Mouse (Mus musculus) left cerebral cortex, adult 18-20 months (tissue): ENCODE data around the gene Prrt2. TPM values are rescaled to one million over a fixed set of nuclear protein-coding genes. Genes with fewer than 3 reads are reported as not detected.

Source experiments
- DNase-seq, 2 experiments: peaks; one replicate each; pipeline ENCODE4 v3.0.0; 2021 to 2022; ENCODE audit warnings: low spot score in 2 of 2, mixed read lengths in 1 of 2
- long read RNA-seq, 2 experiments: library from polyadenylated mRNA; stranded (forward); transcript quantifications; one replicate each; pipeline ENCODE4 v2.0.0; 2021
- total RNA-seq, 2 experiments: library from RNA; stranded (reverse); gene quantifications; 2 replicates each; pipeline ENCODE4 v1.2.3; 2021

Prrt2 gene
- total RNA-seq: 100 to 1,000 TPM; 202 to 211 TPM
- long read RNA-seq, experiment 1, transcript Prrt2-201 (4 exons, 2,501 nt): major isoform, 88 of 144 reads
- long read RNA-seq, experiment 1, partial matches to known transcripts: 42 of 144 reads
- long read RNA-seq, experiment 1, other reads (novel, unspliced or antisense): 14 of 144 reads
- long read RNA-seq, experiment 2, transcript Prrt2-201 (4 exons, 2,501 nt): major isoform, 39 of 96 reads
- long read RNA-seq, experiment 2, partial matches to known transcripts: 39 of 96 reads
- long read RNA-seq, experiment 2, other reads (novel, unspliced or antisense): 18 of 96 reads

DNA sequence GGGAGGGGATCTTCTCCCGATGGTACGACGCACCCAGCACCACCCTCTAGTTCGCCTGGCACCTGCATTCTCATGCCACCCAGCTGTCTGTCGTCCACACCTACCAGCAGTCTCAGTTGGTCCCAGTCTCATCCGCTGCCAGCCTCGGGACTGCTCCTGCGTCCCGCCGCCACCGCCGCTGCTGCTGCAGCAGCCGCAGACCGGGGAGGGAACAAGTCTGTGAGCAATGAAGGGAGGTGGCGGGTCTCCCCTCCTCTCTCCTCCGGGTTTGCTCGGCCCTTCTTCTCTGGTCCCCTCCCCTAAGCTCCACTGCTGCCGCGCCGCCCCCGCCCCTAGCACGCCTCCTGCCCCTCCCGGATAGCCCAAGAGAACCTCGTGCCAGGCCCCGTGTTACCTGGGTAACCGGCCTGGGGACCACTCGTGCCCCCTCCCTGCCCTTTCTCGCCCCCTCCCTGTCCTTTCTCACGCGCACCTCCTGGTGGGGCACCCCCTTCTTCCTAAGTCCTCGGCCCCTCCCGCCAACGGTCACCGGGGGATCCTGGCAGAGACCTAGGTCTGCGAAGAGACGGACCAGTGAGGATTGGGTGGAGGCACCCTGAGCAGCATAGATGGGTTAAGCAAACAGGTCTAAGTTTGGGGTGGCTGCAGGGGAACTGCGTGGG is at the start of gene Prrt2, which contains the start of gene Gm42742:
Gene Prrt2, minus strand, starts transcription at position 311 of the 662 bp plus-strand sequence.
Gene Gm42742, minus strand, starts transcription at position 197 of the 662 bp plus-strand sequence.
- DNase-seq: peak; percentile 63 to 72

DNA sequence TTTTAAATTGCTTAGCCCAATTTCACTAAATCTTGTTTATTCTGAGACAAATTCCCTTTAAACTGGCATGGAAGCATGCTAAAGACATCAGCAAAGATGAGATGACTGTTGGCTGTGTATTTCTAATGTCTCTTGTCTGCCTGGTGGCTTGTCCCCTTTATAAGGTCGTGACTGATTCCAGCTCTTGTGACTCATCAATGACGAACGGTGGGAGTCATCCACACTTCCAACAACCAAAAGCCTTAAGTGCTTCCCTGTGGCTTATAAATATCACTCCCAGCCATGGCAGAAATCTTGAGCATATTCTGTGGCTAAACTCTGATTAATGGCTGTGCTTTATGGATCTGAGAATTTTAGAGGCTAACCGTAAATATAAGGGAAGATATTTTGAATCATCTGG is 45.3 kb upstream of the Prrt2 start:
- DNase-seq: no peak

DNA sequence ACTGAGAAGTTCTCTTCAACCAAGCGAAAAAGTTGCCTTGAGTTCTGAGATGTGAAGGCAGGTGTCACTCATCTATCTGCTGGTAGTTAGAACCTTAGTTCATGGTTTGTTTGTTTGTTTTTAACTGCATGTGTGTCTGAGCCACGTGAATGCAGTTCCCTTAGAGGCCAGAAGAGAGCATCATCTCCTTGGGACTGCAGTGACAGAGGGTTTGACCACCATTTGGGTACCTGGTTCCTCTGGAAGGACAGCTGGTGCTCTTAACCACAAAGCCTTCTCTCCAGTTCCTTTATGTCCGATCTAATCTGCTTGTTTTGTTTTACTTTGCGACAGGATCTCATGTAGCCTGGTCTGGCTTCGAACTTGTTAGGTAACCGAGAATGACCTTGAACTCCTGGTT is 44.5 kb upstream of the Prrt2 start:
- no peak for DNase-seq

DNA sequence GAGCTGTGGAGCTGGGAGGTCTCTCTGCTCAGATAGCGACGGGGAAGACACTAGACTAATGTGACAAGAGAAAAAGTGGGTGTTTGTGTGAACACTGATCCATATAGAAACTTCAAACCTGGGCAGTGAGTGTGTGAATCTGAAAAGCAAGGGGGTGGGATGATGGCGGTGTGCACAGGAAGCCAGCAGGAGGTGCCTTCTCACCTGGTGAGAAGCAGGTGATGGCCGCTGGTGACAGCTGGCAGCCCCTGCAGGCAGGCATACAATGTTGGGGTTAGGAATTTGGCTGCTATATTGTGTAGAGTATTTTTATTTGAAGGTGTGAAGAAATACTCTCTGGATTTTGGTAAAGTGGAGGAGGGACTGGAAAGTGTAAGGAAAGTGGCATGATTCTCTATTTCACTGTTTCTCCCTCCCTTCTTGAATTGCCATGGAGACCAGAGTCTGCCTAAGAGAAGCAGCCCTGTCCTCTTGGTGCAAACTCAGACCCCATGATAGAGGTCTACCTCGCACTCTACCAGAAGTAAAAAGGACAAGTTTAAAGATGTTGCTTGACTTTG is 34.1 kb upstream of the Prrt2 start:
- DNase-seq: peak; percentile 3 to 5

DNA sequence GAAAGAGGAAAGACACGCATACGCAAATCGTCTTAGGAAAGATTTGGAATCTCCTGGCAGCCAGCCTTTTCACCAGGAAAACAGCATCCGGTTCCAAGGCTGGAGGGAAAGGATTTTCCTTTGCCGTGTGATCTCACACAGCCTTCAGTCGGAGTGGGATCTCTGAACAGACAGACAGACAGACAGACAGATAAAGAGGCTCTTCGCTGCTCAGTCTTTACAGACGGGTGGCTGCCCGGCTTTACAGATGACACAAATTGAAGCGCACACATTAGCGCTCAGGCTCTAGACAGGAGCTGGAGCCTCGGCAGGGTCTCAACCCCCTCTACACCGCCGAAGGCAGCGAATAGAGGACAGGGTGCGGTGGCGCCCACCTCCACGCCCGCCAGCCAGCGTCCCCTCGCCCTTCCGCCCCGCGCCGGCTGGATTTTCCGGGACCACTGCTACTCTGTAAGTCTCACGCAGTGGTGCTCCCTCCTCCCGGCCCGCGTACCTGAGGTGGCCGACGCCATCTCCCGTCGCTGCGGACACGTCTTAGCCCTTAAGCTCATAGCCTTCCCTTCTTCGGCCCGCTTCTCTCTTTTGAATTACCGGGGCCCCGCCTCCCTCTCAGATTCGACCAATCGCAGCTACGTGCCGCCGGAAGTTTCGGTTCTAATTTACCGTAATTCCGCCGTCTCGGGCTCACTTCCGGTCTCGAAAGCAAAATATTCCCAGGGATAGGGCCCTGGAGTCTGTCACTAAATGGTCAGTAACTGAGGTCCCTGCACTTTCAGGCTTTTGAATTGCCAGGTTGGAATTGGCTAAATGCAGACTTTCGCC is 21.1 kb upstream of the Prrt2 start, which contains the start of gene Kif22:
Gene Kif22, minus strand, starts transcription at position 621 of the 822 bp plus-strand sequence.
- peak; percentile 86 to 91 for DNase-seq

DNA sequence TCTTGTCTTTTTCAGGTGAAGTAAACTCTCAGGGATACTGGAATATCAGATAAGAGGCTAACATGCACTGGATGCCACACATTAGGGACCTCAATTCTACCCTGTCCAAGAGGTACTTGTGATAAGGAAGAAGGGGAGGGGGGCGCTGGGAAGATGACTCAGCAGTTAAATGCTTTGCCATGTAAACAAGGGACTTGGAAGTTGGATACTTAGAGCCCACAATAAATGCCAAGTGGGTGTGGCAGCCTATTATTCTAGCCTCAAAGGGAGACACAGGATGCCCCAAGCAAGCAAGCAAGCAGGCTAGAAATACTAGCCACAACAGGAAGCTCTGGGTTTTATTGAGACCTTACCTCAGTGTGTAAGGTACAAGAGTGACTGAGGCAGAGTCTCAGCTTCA is 10.2 kb upstream of the Prrt2 start:
- no peak for DNase-seq

DNA sequence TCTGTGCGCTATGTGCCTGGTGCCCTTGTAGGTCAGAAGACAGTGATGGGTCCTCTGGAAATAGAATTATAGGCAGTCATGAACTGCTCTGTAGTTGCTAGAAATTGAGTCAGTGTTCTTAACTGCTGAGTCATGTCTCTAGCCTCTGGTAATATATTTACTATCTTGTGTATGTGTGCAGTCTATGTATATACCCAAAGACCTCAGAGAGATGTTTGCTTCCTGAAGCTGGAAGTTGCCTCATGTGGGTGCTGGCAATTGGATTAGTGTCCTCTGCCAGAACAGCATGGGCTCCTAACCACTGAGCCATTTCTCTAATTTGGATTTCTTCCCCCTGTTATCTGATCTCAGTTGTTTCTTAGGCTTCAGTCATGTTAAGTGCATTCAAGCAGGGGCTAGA is 9.2 kb upstream of the Prrt2 start:
- no peak for DNase-seq

DNA sequence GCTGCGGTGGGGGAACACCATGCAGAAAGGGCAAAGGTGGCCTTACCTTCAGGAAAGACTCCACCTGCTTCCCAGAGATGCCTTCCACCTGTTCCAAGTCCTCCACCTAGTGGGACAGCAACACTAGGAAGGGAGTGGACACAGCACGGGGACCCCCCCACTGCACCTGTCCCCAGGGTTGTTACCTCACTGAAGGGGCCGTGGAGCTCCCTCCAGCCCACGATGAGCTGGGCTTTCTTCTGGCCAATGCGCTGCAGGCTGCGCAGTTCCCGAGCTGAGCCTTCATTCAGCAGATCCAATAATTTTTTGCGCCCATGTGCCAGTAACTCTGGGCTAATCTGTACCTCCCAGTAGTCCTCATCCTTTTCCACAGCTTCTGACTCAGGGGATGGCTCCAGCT is 6.9 kb upstream of the Prrt2 start:
- DNase-seq: peak in 1 of 2 experiments; percentile 24

DNA sequence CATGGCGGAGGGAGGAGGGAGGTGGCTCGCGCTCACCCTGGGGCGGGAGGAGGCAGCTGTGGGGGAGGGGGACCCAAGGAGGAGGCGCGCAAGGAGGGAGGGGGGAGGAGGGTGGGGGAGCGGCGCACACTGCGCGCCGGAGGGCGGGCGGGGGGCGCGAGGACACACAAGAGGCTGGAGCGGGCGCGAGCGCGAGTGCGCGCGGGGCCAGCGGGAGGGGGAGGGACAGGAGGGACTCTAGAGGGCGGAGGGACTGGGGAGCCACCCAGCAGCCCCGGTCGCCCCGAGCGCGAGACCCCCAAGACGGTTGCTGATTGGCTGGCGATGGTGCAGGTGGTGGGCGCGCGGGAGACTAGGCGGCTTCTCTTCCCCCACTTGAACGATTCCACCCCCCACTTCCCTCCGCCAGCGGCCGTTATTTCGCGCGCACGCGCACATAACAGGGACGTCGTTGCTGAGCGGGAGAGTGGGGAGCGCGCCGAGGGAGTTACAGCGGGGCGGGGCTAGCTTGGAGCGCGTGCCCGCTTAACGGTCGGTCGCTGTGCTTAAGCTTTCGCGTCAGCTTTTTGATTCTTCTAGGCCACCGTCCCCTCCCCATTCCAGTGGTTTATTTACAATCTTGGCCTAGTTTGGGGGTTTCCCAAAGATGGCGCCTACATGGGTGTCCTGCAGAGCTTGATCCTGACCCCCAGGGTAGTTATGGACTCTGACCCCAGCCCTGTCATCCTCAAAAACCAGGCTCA is 6.1 kb upstream of the Prrt2 start, which contains the start of gene Maz:
Gene Maz, minus strand, starts transcription at position 54 of the 743 bp plus-strand sequence.
- peak; percentile 99 for DNase-seq

DNA sequence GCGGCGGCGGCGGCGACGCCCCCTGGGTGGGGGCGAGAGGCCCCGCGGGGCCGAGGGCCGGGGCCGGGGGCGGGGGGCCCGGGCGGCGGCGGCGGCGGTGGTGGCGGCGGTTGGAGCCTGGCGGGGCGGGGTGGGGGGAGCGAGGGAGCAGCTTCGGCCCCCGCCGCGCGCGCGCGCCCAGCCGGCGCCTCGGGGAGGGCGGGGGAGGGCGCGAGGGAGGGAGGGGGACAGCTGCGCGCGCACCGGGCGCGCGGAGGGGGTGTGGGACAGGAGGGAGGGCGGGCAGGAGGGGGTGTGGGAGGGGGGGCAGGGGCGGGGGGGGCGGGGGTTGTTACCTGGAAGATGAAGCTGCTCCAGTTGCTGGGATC is 5.6 kb upstream of the Prrt2 start:
- DNase-seq: peak in 1 of 2 experiments; percentile 64

DNA sequence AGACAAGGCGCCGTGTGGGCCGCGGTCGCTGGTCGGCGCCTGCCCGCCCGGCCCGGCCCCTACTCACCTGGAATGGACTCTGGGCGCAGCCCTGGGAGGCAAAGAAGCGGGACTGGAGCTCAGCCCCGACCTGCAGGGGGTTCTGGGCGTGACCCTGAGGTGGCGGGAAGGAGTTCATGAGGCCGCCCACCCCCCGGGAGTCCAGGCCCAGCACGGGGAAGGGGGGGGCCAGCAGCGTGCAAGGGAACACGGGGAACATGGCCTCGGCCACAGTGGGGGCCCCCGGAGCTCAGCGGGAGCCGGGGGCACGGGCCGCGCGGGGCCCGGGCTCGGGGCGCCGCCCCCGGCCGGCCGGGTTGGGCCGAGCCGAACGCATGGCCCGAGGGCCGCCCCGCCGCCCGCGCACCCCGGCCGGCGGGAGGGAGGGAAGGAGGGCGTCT is 5.2 kb upstream of the Prrt2 start:
- peak in 1 of 2 experiments; percentile 52 for DNase-seq

DNA sequence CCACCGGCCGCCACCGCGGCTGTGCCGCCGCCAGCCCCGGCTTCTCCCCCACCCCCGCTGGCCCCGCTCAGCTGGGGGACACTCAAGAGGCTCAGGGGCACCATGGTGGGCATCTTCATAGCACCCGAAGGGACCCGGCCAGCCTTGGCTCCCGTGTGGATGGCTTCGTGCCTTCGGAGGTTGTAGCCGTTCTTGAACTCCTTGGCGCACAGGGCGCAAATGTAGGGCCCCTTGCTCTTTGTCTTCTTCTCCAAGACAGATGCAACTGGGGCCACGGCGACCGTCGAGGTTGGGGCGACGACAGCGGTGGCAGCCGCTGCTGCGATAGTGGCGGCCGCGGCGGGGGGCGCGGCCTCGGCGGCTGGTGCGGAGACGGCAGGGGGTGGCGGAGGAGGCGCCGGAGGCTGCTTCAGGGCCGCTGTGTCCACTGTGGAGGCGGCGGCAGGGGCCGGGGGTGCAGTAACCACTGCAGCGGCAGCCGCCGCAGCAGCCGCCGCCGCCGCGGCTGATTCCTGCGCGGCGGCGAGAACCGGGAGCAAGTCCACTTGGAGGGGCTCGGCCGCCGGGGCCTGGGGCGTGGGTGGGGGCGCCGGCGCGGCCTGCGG is 4.6 kb upstream of the Prrt2 start:
- peak in 1 of 2 experiments; percentile 55 for DNase-seq

DNA sequence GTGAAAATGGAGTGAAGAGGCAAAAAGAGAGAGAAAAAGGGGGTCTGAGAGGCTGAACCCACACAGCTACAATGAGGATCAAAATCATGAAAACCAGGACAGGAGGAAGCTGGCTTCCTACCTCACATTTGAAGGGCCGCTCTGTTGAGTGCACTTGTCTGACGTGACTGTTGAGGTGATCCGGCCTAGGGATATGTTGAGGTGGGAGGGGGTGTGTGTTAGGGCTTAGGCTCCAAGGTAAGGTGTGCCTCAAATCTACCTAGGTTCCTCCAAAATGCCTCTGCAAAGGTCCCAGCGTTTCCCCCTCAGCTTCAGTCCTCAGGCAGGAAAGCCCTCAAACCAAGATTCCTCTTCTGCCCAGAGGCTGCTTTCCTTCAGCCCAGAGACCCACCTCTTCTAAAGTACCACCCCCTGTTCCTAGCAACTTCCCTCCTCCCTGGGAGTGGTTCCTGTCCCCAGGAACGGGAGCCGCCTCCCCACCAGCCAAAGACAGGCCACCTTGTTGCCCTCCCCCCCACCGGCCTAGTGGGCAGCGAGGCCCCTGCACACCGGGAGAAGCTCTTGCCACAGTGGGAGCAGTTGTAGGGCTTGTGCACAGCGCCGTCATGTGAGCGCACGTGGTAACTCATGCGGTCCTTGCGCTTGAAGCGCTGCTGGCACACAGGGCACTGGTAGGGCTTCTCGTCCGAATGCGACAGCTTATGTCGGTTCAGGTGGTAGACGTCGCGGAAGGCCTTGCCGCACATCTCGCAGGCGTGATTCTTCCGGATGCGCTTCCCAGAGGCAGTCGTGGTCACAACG is 3.9 kb upstream of the Prrt2 start:
- DNase-seq: peak; percentile 75 to 84

DNA sequence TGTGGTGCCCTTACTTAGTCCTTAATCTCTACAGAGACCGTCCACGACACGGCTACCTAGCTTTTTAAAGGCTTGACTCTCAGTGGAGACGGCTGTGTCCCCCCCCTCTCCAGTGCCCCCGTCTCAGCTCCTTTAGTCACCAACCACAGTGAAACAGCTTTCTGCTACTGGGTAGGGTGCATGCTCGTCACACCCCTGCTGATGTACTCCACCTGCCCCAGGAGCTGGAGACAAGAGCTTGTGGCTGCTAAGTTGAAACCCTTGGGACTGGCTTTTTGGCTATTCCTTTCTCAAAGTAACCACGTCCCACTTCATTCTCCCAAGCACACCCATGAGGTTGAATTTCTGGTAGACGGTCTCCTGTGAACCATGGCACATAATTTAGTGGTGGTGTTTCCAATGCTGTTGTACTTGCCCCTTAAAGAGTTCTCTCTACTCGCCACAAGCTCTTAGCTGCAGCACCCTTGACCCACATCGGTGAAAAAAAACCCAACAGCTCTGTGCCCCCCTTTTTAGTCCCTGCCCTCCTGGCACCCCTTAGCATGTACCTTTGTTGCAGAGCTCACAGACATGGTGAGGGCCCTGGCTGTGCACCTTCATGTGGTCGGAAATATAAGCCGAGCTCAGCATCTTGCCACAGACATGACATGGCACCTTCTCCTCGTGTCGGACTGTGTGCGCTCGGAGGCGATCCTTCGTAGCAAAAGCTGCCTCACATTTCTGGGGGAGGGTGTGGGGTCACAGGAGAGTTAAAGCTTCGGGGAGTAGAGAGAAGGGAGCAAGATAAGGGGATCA is 3.1 kb upstream of the Prrt2 start:
- no peak for DNase-seq

DNA sequence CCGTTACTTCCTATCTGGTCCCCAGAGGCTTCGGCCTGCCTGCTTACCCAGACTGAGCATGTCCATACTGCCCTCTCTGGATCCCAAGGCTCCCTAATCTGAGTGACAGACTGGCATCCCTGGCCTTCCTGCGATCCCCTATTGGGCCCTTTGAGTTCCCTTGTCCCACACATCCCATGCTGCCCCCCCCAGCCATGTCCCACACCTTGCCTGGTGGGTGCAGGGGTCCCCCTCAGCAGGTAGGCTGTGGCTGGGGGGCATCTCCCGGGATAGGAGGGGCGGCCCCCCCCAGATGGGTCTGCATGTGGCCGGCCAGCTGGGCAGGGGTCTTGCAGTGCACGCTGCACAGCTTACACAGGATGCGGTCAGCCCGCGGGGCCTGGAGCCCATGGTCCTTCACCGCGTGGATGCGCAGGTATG is 2.3 kb upstream of the Prrt2 start:
- no peak for DNase-seq

DNA sequence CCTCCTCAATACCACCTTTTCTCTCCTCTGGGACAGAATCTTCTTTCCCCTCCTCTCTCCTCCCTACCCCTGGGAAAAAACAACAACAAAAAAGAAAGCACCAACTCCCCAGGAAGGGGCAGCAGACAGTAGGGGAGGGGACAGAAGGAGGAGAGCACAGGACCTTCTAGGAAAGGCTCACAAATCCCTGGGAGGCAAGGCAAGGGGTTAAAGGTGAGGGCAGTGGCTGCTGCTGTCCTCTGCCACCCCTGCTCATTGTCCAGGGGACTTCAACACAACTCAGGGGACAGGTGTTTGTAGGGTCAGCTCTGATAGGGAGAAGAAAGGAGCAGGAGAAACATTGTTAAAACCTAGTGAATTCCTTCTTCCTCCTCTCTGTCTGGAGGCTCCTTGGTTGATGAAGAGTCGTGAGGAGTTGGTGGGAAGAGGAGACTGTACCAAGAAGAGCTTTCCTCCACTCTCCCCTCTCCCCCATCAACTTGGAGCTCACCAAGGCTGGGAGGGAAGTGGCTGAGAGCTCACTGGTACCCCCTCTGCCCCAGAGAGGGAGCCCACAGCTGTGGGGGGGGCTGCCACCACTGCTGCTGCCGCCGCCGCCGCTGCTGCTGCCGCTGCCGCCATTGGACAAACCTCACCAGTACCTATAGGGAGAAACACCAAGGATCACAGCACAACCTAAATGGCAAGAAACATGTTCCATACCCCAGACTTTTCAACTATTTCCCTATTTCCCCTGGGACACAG is 1.7 kb upstream of the Prrt2 start:
- DNase-seq: no peak
